Mouse (Mus musculus): ENCODE results near the gene Iqcg. TPM values are rescaled to one million over a fixed set of nuclear protein-coding genes. Genes with fewer than 3 reads are reported as not detected.

The Iqcg gene
- polyA plus RNA-seq, 1 experiment from 2014 or later, result 1.2 TPM

DNA sequence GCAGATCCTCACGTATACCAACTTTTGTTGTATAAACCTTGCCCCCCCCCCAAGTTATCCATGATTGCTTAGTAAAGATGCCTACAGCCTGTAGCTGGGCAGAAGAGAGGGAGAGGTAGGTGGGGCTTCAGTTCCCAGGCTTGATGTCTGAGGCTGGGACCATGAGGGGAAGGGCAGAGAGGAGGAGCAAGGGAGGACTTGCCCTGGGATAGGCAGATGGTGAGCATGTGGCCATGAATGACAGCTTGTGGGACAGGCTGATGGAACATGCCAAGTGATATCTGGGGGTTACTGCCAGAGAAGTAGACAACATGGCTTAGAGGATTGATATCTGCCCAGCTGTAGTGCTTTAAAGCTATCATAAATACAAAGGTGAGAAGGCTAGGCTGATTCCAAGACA, 8.0 kb downstream of the Iqcg start:
- WGBS, result 85% methylated on average over 1 of the region's 1 CpGs
- Histone ChIP-seq H3K4me2 (ENCODE audit: low read length) (no peak overlapping the region), H3K36me3 (ENCODE audit: control insufficient read depth, insufficient read depth, low read length) (no peaks in the 10 kb centered on the region), H3K9me3 (ENCODE audit: control insufficient read depth, low read length) (no peaks in the 10 kb centered on the region), H3K4me1 (replicated peaks; ENCODE audit: control insufficient read depth, insufficient read depth, low read length) (no peaks in the 10 kb centered on the region), H3K27me3 (replicated peaks; ENCODE audit: control insufficient read depth, insufficient read depth, low read length) (no peaks in the 10 kb centered on the region), H3K9ac (ENCODE audit: low read length) (no peak overlapping the region), H3K4me3 (ENCODE audit: low read depth, low read length) (no peak overlapping the region), H3K27ac (ENCODE audit: low read depth) (no peak overlapping the region)
- ATAC-seq (replicated peaks; ENCODE audit: low FRiP score, low TSS enrichment, low read depth) (no peak), DNase-seq (ENCODE audit: low spot score) (no peak)

DNA sequence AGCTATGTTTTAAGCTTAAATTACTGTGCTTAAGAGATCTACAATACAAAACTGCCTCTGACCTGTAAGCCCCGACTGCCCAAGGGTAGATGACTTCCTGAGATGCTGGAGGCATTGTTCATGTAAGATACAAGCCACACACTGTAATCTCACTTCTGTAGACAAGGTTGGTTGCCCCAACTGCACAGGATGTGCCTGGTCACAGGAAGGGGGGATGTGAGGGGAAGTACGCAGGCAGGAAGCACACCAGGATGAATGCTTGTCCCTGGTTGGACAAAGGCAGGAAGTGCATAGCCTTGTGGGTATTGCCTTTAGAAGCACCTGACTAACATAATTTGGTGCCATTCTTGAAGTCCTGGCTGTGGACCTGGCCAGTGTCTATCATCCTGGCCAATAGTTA, 12.8 kb downstream of the Iqcg start:
- 74% methylated on average over 2 of the region's 2 CpGs for WGBS
- Histone ChIP-seq H3K9ac (ENCODE audit: low read length) (no peak overlapping the region), H3K4me2 (ENCODE audit: low read length) (no peak overlapping the region), H3K27me3 (replicated peaks; ENCODE audit: control insufficient read depth, insufficient read depth, low read length) (no peaks in the 10 kb centered on the region), H3K27ac (ENCODE audit: low read depth) (no peak overlapping the region), H3K4me1 (replicated peaks; ENCODE audit: control insufficient read depth, insufficient read depth, low read length) (no peaks in the 10 kb centered on the region), H3K4me3 (ENCODE audit: low read depth, low read length) (no peak overlapping the region), H3K9me3 (ENCODE audit: control insufficient read depth, low read length) (no peaks in the 10 kb centered on the region), H3K36me3 (ENCODE audit: control insufficient read depth, insufficient read depth, low read length) (no peaks in the 10 kb centered on the region)
- DNase-seq (ENCODE audit: low spot score) (no peak), ATAC-seq (replicated peaks; ENCODE audit: low FRiP score, low TSS enrichment, low read depth) (no peak)

DNA sequence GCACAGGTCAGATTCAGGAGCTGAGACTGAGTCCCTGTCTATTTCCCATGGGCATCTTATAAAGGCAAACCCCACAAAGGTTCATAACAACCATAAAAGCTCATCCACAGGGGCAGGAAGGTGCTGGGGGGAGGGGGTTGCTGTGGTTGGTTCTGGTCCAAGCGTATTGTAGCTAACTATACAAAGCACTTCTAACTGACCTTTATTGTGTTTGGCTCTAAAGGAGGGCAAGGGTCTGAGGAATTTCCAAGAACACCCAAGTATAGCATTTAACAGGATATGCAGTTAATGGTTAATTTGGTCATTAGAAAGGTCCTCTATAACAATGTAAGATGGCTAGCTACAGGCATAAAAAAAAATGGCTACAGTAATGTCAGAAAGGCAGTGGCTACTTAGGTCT, 13.3 kb downstream of the Iqcg start:
- Histone ChIP-seq H3K4me2 (ENCODE audit: low read length) (no peak overlapping the region), H3K27ac (ENCODE audit: low read depth) (no peak overlapping the region), H3K4me3 (ENCODE audit: low read depth, low read length) (no peak overlapping the region), H3K9ac (ENCODE audit: low read length) (no peak overlapping the region), H3K27me3 (replicated peaks; ENCODE audit: control insufficient read depth, insufficient read depth, low read length) (no peaks in the 10 kb centered on the region), H3K9me3 (ENCODE audit: control insufficient read depth, low read length) (no peaks in the 10 kb centered on the region), H3K36me3 (ENCODE audit: control insufficient read depth, insufficient read depth, low read length) (no peaks in the 10 kb centered on the region), H3K4me1 (replicated peaks; ENCODE audit: control insufficient read depth, insufficient read depth, low read length) (no peaks in the 10 kb centered on the region)
- DNase-seq (ENCODE audit: low spot score) (no peak), ATAC-seq (replicated peaks; ENCODE audit: low FRiP score, low TSS enrichment, low read depth) (no peak)
- 93% methylated on average over 1 of the region's 1 CpGs for WGBS

DNA sequence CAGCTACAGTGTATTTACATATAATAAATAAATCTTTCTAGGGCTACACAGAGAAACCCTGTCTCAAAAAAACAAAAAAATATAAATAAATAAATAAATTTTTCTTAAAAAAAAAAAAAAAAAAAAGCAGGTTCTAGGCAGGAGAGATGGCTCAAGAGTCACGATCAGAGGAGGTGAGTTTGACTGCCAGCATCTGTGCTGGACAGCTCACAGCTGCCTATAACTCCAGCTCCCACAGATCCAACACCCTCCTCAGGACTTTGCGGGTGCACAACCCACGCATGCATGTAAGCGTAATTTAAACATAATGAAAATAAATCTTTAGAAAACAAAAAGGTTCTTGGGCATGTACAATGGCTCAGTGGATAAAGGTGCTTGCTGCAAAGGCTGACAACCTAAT, 20.0 kb downstream of the Iqcg start:
- Histone ChIP-seq H3K27ac (ENCODE audit: low read depth) (no peak overlapping the region), H3K4me3 (ENCODE audit: low read depth, low read length) (no peak overlapping the region), H3K4me2 (ENCODE audit: low read length) (no peak overlapping the region), H3K36me3 (ENCODE audit: control insufficient read depth, insufficient read depth, low read length) (no peaks in the 10 kb centered on the region), H3K9ac (ENCODE audit: low read length) (no peak overlapping the region), H3K27me3 (replicated peaks; ENCODE audit: control insufficient read depth, insufficient read depth, low read length) (no peaks in the 10 kb centered on the region), H3K9me3 (ENCODE audit: control insufficient read depth, low read length) (no peaks in the 10 kb centered on the region), H3K4me1 (replicated peaks; ENCODE audit: control insufficient read depth, insufficient read depth, low read length) (no peaks in the 10 kb centered on the region)
- DNase-seq (ENCODE audit: low spot score) (no peak), ATAC-seq (replicated peaks; ENCODE audit: low FRiP score, low TSS enrichment, low read depth) (no peak)
- 70% methylated on average over 4 of the region's 4 CpGs for WGBS

DNA sequence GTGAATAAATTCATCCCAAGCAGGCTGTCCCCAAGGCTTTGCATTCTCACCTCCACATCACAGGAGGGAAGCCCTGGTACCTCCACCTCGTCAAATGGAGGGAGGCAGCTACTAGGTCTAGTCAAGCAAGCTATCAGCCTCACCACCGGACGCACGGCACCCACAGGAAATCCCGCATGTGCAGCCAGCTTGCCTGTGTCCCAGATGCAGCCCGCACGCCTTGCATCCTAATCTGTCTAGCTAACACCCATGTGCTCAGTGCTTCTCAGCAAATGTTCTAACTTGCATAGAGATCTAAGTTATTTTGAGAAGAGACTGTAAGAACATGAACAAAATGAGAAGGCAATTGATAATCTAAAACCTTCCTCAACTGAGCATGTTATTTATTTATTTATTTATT, 29.7 kb downstream of the Iqcg start:
- H3K9ac ChIP-seq (ENCODE audit: low read length), result no peak overlapping the region
- no peak overlapping the region for H3K4me3 ChIP-seq (ENCODE audit: low read depth, low read length)
- H3K4me1 ChIP-seq (replicated peaks; ENCODE audit: control insufficient read depth, insufficient read depth, low read length), result no peaks in the 10 kb centered on the region
- H3K27ac ChIP-seq (ENCODE audit: low read depth), result no peak overlapping the region
- no peaks in the 10 kb centered on the region for H3K27me3 ChIP-seq (replicated peaks; ENCODE audit: control insufficient read depth, insufficient read depth, low read length)
- ATAC-seq (replicated peaks; ENCODE audit: low FRiP score, low TSS enrichment, low read depth) (no peak), DNase-seq (ENCODE audit: low spot score) (no peak)
- no peaks in the 10 kb centered on the region for H3K9me3 ChIP-seq (ENCODE audit: control insufficient read depth, low read length)
- 82% methylated on average over 7 of the region's 7 CpGs for WGBS
- no peak overlapping the region for H3K4me2 ChIP-seq (ENCODE audit: low read length)
- no peaks in the 10 kb centered on the region for H3K36me3 ChIP-seq (ENCODE audit: control insufficient read depth, insufficient read depth, low read length)

DNA sequence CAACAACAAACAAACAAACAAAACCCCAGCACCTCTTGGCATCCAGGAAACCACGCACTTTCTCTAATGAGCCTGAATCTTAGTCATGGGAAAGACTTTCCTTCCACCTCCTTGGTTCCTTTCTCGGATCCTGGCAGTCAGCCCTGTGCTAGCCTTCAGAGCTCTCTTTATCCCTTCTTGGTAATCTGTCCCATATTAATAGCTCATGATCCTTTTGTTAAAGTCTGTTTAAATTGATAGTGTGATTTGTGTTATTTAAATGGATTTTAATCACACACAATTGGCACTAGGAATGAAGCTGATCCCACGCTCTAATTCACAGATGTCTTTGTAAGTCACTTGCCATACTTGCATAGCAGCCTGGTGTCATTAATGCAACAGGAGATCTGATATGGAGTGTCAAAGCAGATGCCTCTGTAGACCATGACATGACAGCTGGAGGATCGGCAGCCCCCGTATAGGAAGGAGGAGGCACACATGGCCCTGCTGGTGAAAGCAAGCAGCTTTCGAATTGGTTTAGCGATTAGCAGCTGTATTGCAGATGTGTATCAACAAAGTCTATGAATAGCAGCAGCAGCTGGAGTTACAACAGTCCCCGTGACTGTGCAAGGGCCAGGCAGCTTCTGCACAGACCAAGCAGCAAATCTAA, 31.4 kb downstream of the Iqcg start:
- no peak for ATAC-seq (replicated peaks; ENCODE audit: low FRiP score, low TSS enrichment, low read depth)
- Histone ChIP-seq H3K9ac (ENCODE audit: low read length) (no peak overlapping the region), H3K27me3 (replicated peaks; ENCODE audit: control insufficient read depth, insufficient read depth, low read length) (no peaks in the 10 kb centered on the region), H3K27ac (ENCODE audit: low read depth) (no peak overlapping the region), H3K9me3 (ENCODE audit: control insufficient read depth, low read length) (no peaks in the 10 kb centered on the region), H3K4me2 (ENCODE audit: low read length) (no peak overlapping the region), H3K36me3 (ENCODE audit: control insufficient read depth, insufficient read depth, low read length) (no peaks in the 10 kb centered on the region), H3K4me3 (ENCODE audit: low read depth, low read length) (no peak overlapping the region), H3K4me1 (replicated peaks; ENCODE audit: control insufficient read depth, insufficient read depth, low read length) (no peaks in the 10 kb centered on the region)
- 63% methylated on average over 8 of the region's 8 CpGs for WGBS
- DNase-seq (ENCODE audit: low spot score), result no peak

DNA sequence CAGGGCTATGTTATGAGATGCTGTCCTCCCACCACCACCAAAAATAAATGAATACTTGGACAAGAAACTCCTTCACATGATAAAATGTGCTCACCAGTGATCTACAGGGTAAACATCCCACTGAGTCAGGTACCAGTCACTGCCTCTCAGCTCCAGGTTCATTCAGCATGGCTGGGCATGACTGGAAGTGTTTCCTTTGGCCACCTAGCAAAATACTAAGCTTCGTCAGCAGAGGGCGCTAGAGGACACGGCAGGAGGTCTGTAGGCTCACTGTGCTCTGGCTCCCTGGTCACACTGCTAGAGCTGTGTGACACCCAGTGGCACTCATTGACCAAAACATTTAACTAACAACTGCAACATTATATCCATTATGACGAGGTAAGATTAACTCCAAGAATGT, 32.3 kb downstream of the Iqcg start:
- Histone ChIP-seq H3K27me3 (replicated peaks; ENCODE audit: control insufficient read depth, insufficient read depth, low read length) (no peaks in the 10 kb centered on the region), H3K9me3 (ENCODE audit: control insufficient read depth, low read length) (no peaks in the 10 kb centered on the region), H3K4me1 (replicated peaks; ENCODE audit: control insufficient read depth, insufficient read depth, low read length) (no peaks in the 10 kb centered on the region), H3K27ac (ENCODE audit: low read depth) (no peak overlapping the region), H3K36me3 (ENCODE audit: control insufficient read depth, insufficient read depth, low read length) (no peaks in the 10 kb centered on the region), H3K4me3 (ENCODE audit: low read depth, low read length) (no peak overlapping the region), H3K9ac (ENCODE audit: low read length) (no peak overlapping the region), H3K4me2 (ENCODE audit: low read length) (no peak overlapping the region)
- peak; percentile 93 for DNase-seq (ENCODE audit: low spot score)
- 0 out of 2 replicates have a peak, but pooled peaks have one; percentile 66 for ATAC-seq (replicated peaks; ENCODE audit: low FRiP score, low TSS enrichment, low read depth)
- WGBS, result 5% methylated on average over 4 of the region's 4 CpGs

DNA sequence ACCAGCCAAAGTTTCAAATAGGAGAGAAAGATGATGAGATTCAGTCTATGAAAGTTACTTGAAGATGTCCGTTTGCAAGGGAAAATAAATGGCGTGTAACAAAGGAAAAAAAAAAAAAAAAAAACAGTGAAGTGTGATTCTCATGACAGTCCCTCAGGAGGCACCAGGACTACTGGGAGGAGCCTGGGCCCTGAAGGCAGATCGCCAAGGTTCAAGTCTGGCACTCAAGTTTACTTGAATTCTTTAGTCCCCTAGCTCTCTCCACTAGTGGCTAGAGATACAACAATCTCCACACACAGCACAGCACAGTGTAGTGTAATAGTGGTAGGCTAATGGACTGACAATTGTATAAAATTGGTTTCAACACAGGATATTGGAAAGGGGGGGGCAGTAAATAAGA, 34.6 kb downstream of the Iqcg start:
- DNase-seq (ENCODE audit: low spot score), result no peak
- H3K27me3 ChIP-seq (replicated peaks; ENCODE audit: control insufficient read depth, insufficient read depth, low read length), result no peaks in the 10 kb centered on the region
- H3K9me3 ChIP-seq (ENCODE audit: control insufficient read depth, low read length), result no peaks in the 10 kb centered on the region
- no peak overlapping the region for H3K4me2 ChIP-seq (ENCODE audit: low read length)
- H3K36me3 ChIP-seq (ENCODE audit: control insufficient read depth, insufficient read depth, low read length), result 0 out of 2 replicates have a peak, but pooled peaks cover 5% of the 10 kb centered on the region
- ATAC-seq (replicated peaks; ENCODE audit: low FRiP score, low TSS enrichment, low read depth), result no peak
- no peak overlapping the region for H3K4me3 ChIP-seq (ENCODE audit: low read depth, low read length)
- H3K9ac ChIP-seq (ENCODE audit: low read length), result no peak overlapping the region
- H3K27ac ChIP-seq (ENCODE audit: low read depth), result no peak overlapping the region
- no peaks in the 10 kb centered on the region for H3K4me1 ChIP-seq (replicated peaks; ENCODE audit: control insufficient read depth, insufficient read depth, low read length)
- WGBS, result 80% methylated on average over 3 of the region's 3 CpGs

DNA sequence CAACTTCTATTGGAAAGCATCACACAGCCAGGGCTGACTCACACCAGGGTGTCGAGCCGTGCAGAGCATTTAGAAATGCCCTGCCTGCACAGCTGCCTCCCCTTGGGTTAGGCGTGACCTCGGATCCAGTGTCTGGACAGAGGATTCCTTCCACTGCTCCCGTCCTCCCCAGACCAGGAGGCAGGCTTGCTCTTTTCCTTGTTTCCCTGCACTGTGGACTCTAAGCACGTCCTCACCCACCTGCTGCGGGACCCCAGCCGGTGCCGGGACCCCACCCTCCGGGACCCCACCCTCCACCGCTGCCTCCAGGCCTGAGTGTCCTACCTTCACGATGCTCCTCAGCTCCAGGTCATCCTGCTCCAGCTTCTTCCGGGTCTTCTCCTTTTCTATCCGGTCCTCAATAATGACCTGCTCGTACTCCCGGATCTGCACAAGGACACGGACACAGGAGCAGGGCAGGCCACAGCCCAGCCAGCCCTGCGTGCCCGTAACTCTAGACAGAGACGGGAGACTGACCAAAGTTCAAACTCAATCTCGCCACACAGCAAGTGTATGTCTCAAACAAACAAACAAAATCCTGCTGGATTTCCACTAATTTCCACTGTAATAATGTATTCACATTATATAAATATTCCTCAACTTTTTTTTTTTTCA, 36.8 kb downstream of the Iqcg start:
- Histone ChIP-seq H3K4me1 (replicated peaks; ENCODE audit: control insufficient read depth, insufficient read depth, low read length) (no peaks in the 10 kb centered on the region), H3K9me3 (ENCODE audit: control insufficient read depth, low read length) (no peaks in the 10 kb centered on the region), H3K9ac (ENCODE audit: low read length) (no peak overlapping the region), H3K27ac (ENCODE audit: low read depth) (no peak overlapping the region), H3K27me3 (replicated peaks; ENCODE audit: control insufficient read depth, insufficient read depth, low read length) (no peaks in the 10 kb centered on the region), H3K4me3 (ENCODE audit: low read depth, low read length) (no peak overlapping the region), H3K36me3 (ENCODE audit: control insufficient read depth, insufficient read depth, low read length) (peaks cover 12% of the 10 kb centered on the region), H3K4me2 (ENCODE audit: low read length) (no peak overlapping the region)
- ATAC-seq (replicated peaks; ENCODE audit: low FRiP score, low TSS enrichment, low read depth) (no peak), DNase-seq (ENCODE audit: low spot score) (no peak)
- WGBS, result 67% methylated on average over 21 of the region's 21 CpGs
